Mouse (Mus musculus) hindbrain, embryonic 11.5 days (tissue): ENCODE results near the gene Eif3b. TPM values are rescaled to one million over a fixed set of nuclear protein-coding genes. Genes with fewer than 3 reads are reported as not detected.

ENCODE experiments used
- ATAC-seq: fragments of 200-750 bp; cut with Nextera tagmentation; 2 replicates; pipeline ENCODE4 v1.8.0; 2017; ENCODE audit warnings: mild to moderate bottlenecking, moderate TSS enrichment, moderate library complexity; ENCODE audit not compliant: low FRiP score
- DNase-seq: peaks from one replicate; pipeline ENCODE4 v3.0.0-alpha.2; 2015; ENCODE audit warnings: low spot score
- H3K27ac ChIP-seq: fragments of 300-500 bp; sonication (generic); 2 replicates; pipeline ENCODE4 v1.5.1; 2014; ENCODE audit warnings: mild to moderate bottlenecking, low read depth, low read length
- H3K27me3 ChIP-seq: fragments of 300-500 bp; sonication (generic); 2 replicates; pipeline ENCODE4 v1.6.1; 2014; ENCODE audit warnings: mild to moderate bottlenecking, low read length, moderate library complexity, mixed read lengths; ENCODE audit not compliant: control insufficient read depth, insufficient read depth
- H3K36me3 ChIP-seq: fragments of 300-500 bp; sonication (generic); 2 replicates; pipeline ENCODE4 v1.6.1; 2014; ENCODE audit warnings: mild to moderate bottlenecking, low read length, moderate library complexity, mixed read lengths; ENCODE audit not compliant: control insufficient read depth, insufficient read depth
- H3K4me1 ChIP-seq: fragments of 300-500 bp; sonication (generic); replicated peaks from 2 replicates; pipeline ENCODE4 v1.6.1; 2014; ENCODE audit warnings: low read length, mixed read lengths; ENCODE audit not compliant: control insufficient read depth, insufficient read depth
- H3K4me2 ChIP-seq: fragments of 300-500 bp; sonication (generic); replicated peaks from 2 replicates; pipeline ENCODE4 v1.6.1; 2014; ENCODE audit warnings: mild to moderate bottlenecking, low read depth, low read length
- H3K4me3 ChIP-seq: fragments of 300-500 bp; sonication (generic); 2 replicates; pipeline ENCODE4 v1.5.1; 2014; ENCODE audit warnings: low read depth, low read length
- H3K9ac ChIP-seq: fragments of 300-500 bp; sonication (generic); 2 replicates; pipeline ENCODE4 v1.6.1; 2014; ENCODE audit warnings: low read depth, low read length
- H3K9me3 ChIP-seq: fragments of 300-500 bp; sonication (generic); 2 replicates; pipeline ENCODE4 v1.6.1; 2016; ENCODE audit warnings: low read length; ENCODE audit not compliant: control insufficient read depth
- WGBS: fragments of 180-500 bp; shearing (Covaris S2); extraction: QIAGEN DNeasy Blood & Tissue Kit; methylation state at CpG from one replicate; pipeline ENCODE4 v1.1.7; 2014; 5-methylcytosine and 5-hydroxymethylcytosine counted together
- polyA plus RNA-seq: library from polyadenylated mRNA; unstranded; fragments of >200 nt; fragmentation: Nextera tagmentation; extraction: Ambion mirVana; gene quantifications from 2 replicates; pipeline ENCODE4 v1.2.1, GENCODE M21; 2014

Eif3b gene
- polyA plus RNA-seq, 1 experiment from 2014 or later, result 168 TPM

GRCm38 (mm10) chr5:140389647-140390046, 29.5 kb upstream of the Eif3b start:
- Histone ChIP-seq H3K9ac (no peak overlapping the region), H3K4me2 (peak overlapping the region; percentile 65), H3K27ac (no peak overlapping the region), H3K36me3 (no peaks in the 10 kb centered on the region), H3K4me1 (peaks cover 6% of the 10 kb centered on the region), H3K9me3 (no peaks in the 10 kb centered on the region), H3K27me3 (no peaks in the 10 kb centered on the region), H3K4me3 (peak overlapping the region; percentile 74)
- peak; percentile 34; the same call in 1 of the 2 replicates for ATAC-seq
- WGBS, result 59% methylated on average over 3 of the region's 3 CpGs
- no peak for DNase-seq

GRCm38 (mm10) chr5:140391435-140391834, 27.7 kb upstream of the Eif3b start:
- H3K4me3 ChIP-seq, result no peak overlapping the region
- no peak overlapping the region for H3K27ac ChIP-seq
- ATAC-seq, result no peak
- H3K27me3 ChIP-seq, result no peaks in the 10 kb centered on the region
- H3K36me3 ChIP-seq, result no peaks in the 10 kb centered on the region
- peaks cover 6% of the 10 kb centered on the region for H3K4me1 ChIP-seq
- no peak overlapping the region for H3K9ac ChIP-seq
- H3K4me2 ChIP-seq, result no peak overlapping the region
- DNase-seq, result no peak
- 63% methylated on average over 1 of the region's 1 CpGs for WGBS
- no peaks in the 10 kb centered on the region for H3K9me3 ChIP-seq

- 88% methylated on average over 5 of the region's 5 CpGs for WGBS
- H3K27me3 ChIP-seq, result no peaks in the 10 kb centered on the region
- ATAC-seq (no peak), DNase-seq (no peak)
- H3K9me3 ChIP-seq, result no peaks in the 10 kb centered on the region
- no peak overlapping the region for H3K27ac ChIP-seq
- no peak overlapping the region for H3K4me2 ChIP-seq
- H3K36me3 ChIP-seq, result no peaks in the 10 kb centered on the region
- H3K4me3 ChIP-seq, result no peak overlapping the region
- H3K4me1 ChIP-seq, result peaks cover 6% of the 10 kb centered on the region
- H3K9ac ChIP-seq, result no peak overlapping the region
These were observed 27.1 kb upstream of the Eif3b start for GRCm38 (mm10) chr5:140391981-140392380.

- no peaks in the 10 kb centered on the region for H3K9me3 ChIP-seq
- H3K9ac ChIP-seq, result no peak overlapping the region
- H3K4me1 ChIP-seq, result peaks cover 6% of the 10 kb centered on the region
- 89% methylated on average over 3 of the region's 3 CpGs for WGBS
- no peaks in the 10 kb centered on the region for H3K27me3 ChIP-seq
- ATAC-seq (no peak), DNase-seq (no peak)
- H3K4me3 ChIP-seq, result no peak overlapping the region
- H3K27ac ChIP-seq, result no peak overlapping the region
- H3K36me3 ChIP-seq, result no peaks in the 10 kb centered on the region
- no peak overlapping the region for H3K4me2 ChIP-seq
These were observed 26.4 kb upstream of the Eif3b start for GRCm38 (mm10) chr5:140392701-140393100.

GRCm38 (mm10) chr5:140396166-140396940, 22.8 kb upstream of the Eif3b start:
- H3K9ac ChIP-seq, result no peak overlapping the region
- 60% methylated on average over 8 of the region's 8 CpGs for WGBS
- peak; percentile 25 for DNase-seq
- no peaks in the 10 kb centered on the region for H3K27me3 ChIP-seq
- no peak overlapping the region for H3K4me3 ChIP-seq
- no peak overlapping the region for H3K27ac ChIP-seq
- H3K4me1 ChIP-seq, result no peaks in the 10 kb centered on the region
- no peaks in the 10 kb centered on the region for H3K9me3 ChIP-seq
- no peak overlapping the region for H3K4me2 ChIP-seq
- H3K36me3 ChIP-seq, result no peaks in the 10 kb centered on the region
- no peak for ATAC-seq

GRCm38 (mm10) chr5:140402640-140403270, 16.4 kb upstream of the Eif3b start:
- H3K4me1 ChIP-seq, result no peaks in the 10 kb centered on the region
- ATAC-seq (no peak), DNase-seq (no peak)
- no peaks in the 10 kb centered on the region for H3K27me3 ChIP-seq
- no peak overlapping the region for H3K4me3 ChIP-seq
- H3K9me3 ChIP-seq, result no peaks in the 10 kb centered on the region
- WGBS, result 85% methylated on average over 4 of the region's 4 CpGs
- H3K27ac ChIP-seq, result no peak overlapping the region
- no peak overlapping the region for H3K9ac ChIP-seq
- no peaks in the 10 kb centered on the region for H3K36me3 ChIP-seq
- H3K4me2 ChIP-seq, result no peak overlapping the region

- H3K4me2 ChIP-seq, result no peak overlapping the region
- DNase-seq (no peak), ATAC-seq (no peak)
- no peaks in the 10 kb centered on the region for H3K36me3 ChIP-seq
- H3K27me3 ChIP-seq, result no peaks in the 10 kb centered on the region
- H3K4me1 ChIP-seq, result no peaks in the 10 kb centered on the region
- no peak overlapping the region for H3K9ac ChIP-seq
- H3K4me3 ChIP-seq, result no peak overlapping the region
- H3K9me3 ChIP-seq, result no peaks in the 10 kb centered on the region
- no peak overlapping the region for H3K27ac ChIP-seq
- 73% methylated on average over 6 of the region's 6 CpGs for whole genome bisulfite sequencing
These were observed 14.0 kb upstream of the Eif3b start for GRCm38 (mm10) chr5:140405126-140405525.

GRCm38 (mm10) chr5:140406666-140407065, 12.5 kb upstream of the Eif3b start:
- no peaks in the 10 kb centered on the region for H3K27me3 ChIP-seq
- no peak overlapping the region for H3K9ac ChIP-seq
- no peak overlapping the region for H3K4me3 ChIP-seq
- WGBS, result 76% methylated on average over 6 of the region's 6 CpGs
- ATAC-seq (no peak), DNase-seq (no peak)
- H3K36me3 ChIP-seq, result no peaks in the 10 kb centered on the region
- no peaks in the 10 kb centered on the region for H3K4me1 ChIP-seq
- H3K4me2 ChIP-seq, result no peak overlapping the region
- no peaks in the 10 kb centered on the region for H3K9me3 ChIP-seq
- no peak overlapping the region for H3K27ac ChIP-seq

- no peak overlapping the region for H3K4me2 ChIP-seq
- no peaks in the 10 kb centered on the region for H3K4me1 ChIP-seq
- H3K36me3 ChIP-seq, result no peaks in the 10 kb centered on the region
- H3K4me3 ChIP-seq, result no peak overlapping the region
- no peak overlapping the region for H3K27ac ChIP-seq
- no peaks in the 10 kb centered on the region for H3K27me3 ChIP-seq
- H3K9me3 ChIP-seq, result no peaks in the 10 kb centered on the region
- no peak for DNase-seq
- no peak for ATAC-seq
- no peak overlapping the region for H3K9ac ChIP-seq
These were observed 10.3 kb upstream of the Eif3b start for GRCm38 (mm10) chr5:140408801-140409200.
